Mouse (Mus musculus) embryonic stem cell, embryonic (primary cell): ENCODE results near the gene N4bp1.

Experiments
- CTCF ChIA-PET, 4 experiments: fragments of 300-600 bp in 2 of 4; fragments of 350-600 bp in 2 of 4; sonication (Branson Sonifier 250); formaldehyde crosslinking; loops; one replicate each; lab custom pipeline; 2022; ENCODE audit warnings: inconsistent platforms in 2 of 4; lab: Charles Lee
- POLR2A ChIA-PET, 4 experiments: fragments of 300-600 bp in 2 of 4; fragments of 350-600 bp in 2 of 4; sonication (Branson Sonifier 250); formaldehyde crosslinking; loops; one replicate each; lab custom pipeline; 2022; ENCODE audit warnings: antibody characterized with exemption in 4 of 4, inconsistent platforms in 1 of 4; lab: Charles Lee

The N4bp1 gene

GRCm38 (mm10) chr8:86908536-86908935 lies 23.5 kb upstream of the N4bp1 start:
- CTCF ChIA-PET: interaction anchor here (0.5 to 2.6 kb wide), 59 partner anchors 11 to 1872 kb away, joined by 3 to 42 read pairs (median 3); partner anchors contain the start of genes Neto2 (in 2 of the 4), Gm10638 (in 1 of the 4), Siah1a (in 1 of the 4) and Tnpo2 (in 1 of the 4)
- POLR2A ChIA-PET: interaction anchor here (0.5 to 1.5 kb wide), 13 partner anchors 19 to 1208 kb away, joined by 3 to 5 read pairs (median 3); partner anchors contain the start of gene N4bp1 (in 1 of the 4)

- CTCF ChIA-PET: interaction anchor here (0.6 to 4.4 kb wide), 14 partner anchors 11 to 843 kb away, joined by 3 to 28 read pairs (median 4); no protein-coding TSS in a partner anchor
- POLR2A ChIA-PET: interaction anchor here (0.5 to 10.8 kb wide), 30 partner anchors 8 to 319 kb away, joined by 3 to 92 read pairs (median 4); partner anchors contain the start of genes Gm10638 (in 2 of the 4), Siah1a (in 2 of the 4) and N4bp1 (in 1 of the 4)
These were observed 19.9 kb upstream of the N4bp1 start for GRCm38 (mm10) chr8:86904911-86905310.

DNA sequence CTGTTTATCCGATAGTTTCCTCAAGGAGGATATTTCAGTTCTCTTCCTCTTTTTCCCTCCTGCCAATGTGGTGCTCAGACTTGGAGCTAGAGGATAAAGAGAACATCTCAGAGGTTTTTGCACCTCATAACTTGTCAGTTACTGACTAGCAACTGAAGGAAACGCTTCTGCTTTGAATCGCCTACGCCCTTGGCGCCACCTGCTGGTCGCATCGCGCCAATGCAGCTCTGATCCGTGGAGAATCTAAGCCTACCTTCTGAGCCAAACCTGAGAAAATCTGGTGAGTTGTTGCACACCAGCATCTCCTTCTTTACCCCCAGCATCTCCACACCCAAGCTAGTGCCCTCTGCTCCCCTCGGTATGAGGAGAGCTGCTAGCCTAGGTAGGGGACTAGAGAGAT lies 18.0 kb upstream of the N4bp1 start:
- CTCF ChIA-PET: interaction anchor here (0.5 to 4.4 kb wide), 22 partner anchors 22 to 1204 kb away, joined by 3 to 28 read pairs (median 3); partner anchors contain the start of genes Gm10638 (in 1 of the 4) and Siah1a (in 1 of the 4)
- POLR2A ChIA-PET: interaction anchor here (0.6 to 10.8 kb wide), 29 partner anchors 9 to 314 kb away, joined by 3 to 92 read pairs (median 4); partner anchors contain the start of genes Gm10638 (in 1 of the 4), N4bp1 (in 1 of the 4) and Siah1a (in 1 of the 4)

GRCm38 (mm10) chr8:86902656-86903055 lies 17.6 kb upstream of the N4bp1 start:
- ChIA-PET POLR2A (interaction anchor here (0.6 to 10.8 kb wide), 33 partner anchors 9 to 586 kb away, joined by 3 to 92 read pairs (median 4); partner anchors contain the start of genes Gm10638 (in 1 of the 4), N4bp1 (in 1 of the 4) and Siah1a (in 1 of the 4)), CTCF (interaction anchor here (0.5 to 4.4 kb wide), 28 partner anchors 16 to 1881 kb away, joined by 3 to 28 read pairs (median 3); partner anchors contain the start of genes Gm10638 (in 1 of the 4) and Siah1a (in 1 of the 4))

- ChIA-PET POLR2A (interaction anchor here (0.6 to 10.8 kb wide), 31 partner anchors 8 to 1403 kb away, joined by 3 to 92 read pairs (median 4); partner anchors contain the start of genes Gm10638 (in 2 of the 4), Siah1a (in 2 of the 4) and N4bp1 (in 1 of the 4)), CTCF (interaction anchor here (0.6 to 4.4 kb wide), 17 partner anchors 15 to 1882 kb away, joined by 3 to 28 read pairs (median 4); partner anchors contain the start of genes Gm10638 (in 1 of the 4) and Siah1a (in 1 of the 4))
These were observed 16.9 kb upstream of the N4bp1 start for GRCm38 (mm10) chr8:86901972-86902371.

DNA sequence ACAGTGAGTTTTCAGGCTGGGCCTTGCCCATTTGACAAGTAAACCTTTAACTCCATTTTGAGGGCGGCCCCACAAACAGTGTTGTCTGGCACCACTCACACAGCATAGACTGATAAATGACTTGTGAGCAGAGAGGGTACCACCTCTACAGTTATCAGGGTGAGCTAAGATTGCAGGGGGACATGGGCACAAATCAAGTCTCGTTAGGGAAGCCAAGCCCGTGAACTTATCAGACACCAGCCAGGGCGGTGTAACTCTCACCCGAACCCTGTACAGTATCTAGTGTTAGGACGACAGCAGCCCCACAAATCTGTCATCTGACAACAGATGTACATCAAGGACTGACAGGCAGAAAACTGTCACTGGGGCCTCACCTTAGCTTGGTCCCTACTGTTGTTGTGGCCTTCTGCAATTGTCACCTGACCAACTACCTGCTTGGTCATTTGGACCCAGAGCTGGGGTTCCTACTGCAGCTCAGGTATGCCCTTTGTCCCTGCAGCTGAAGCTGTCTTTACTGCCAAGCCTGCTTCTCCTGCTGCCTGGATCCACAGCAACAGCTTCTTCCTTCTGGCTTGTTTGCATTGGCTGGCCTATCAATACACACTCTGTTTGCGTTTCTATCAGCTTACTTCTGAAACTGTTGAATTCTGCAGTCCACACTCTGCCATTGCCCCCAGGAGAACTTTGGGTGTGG lies 12.8 kb upstream of the N4bp1 start:
- POLR2A ChIA-PET: interaction anchor here in 3 of 4 experiments (0.5 to 10.8 kb wide), 8 partner anchors 9 to 1293 kb away, joined by 3 to 92 read pairs (median 4); partner anchors contain the start of genes Gm10638 (in 1 of the 3), N4bp1 (in 1 of the 3) and Siah1a (in 1 of the 3)
- CTCF ChIA-PET: interaction anchor here (0.5 to 1.0 kb wide), 5 partner anchors 9 to 1815 kb away, joined by 3 to 6 read pairs (median 3); partner anchors contain the start of gene Man2b1 (in 1 of the 4)

DNA sequence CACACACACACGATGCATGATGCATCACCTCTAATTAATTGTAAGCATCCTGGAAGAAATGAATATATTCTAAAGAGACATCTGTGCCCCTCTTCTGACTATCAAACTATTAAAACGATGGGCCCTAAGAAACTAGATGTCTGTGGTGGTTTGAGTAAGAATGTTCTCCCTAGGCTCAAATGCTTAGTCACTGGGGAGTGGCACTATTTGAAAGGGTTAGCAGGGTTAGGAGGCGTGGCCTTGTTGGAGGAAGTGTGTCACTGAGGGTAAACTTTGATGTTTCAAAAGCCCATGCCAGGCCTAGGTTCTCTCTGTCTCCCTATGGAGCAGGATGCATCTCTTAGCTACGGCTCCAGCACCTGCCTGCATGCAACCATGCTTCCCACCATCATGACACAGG lies 10.3 kb upstream of the N4bp1 start:
- ChIA-PET CTCF (no interaction called here), POLR2A (interaction anchor here (0.6 to 10.8 kb wide), 17 partner anchors 8 to 778 kb away, joined by 3 to 92 read pairs (median 5); partner anchors contain the start of gene N4bp1 (in 2 of the 4))

DNA sequence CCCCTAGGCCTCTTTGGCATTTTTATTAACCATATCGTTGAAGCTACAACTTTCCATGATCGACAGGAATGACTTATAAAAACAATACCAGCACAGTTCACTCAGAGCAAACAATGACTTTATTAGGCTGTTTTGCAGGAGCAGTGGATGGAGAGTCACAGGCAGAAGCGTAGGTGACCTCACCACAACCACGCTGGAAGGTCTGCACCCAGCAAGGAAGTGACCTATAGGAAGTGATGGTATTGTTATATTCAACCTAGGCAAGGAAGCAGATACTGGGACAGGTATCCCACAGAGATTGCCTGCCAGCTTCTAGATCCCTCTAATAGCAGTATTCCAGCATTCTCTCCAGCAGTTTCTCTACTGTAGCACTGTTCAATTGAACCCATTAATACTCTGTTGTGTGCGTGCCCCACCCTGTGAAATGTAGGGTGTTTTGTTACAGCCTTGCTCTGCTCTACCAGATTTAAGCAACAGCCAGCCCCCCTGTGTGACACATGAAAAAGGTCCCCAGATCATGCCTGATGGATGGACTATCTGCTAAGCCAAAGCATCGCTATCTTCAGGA lies 9.2 kb upstream of the N4bp1 start:
- ChIA-PET POLR2A (interaction anchor here in 2 of 4 experiments (0.5 to 3.1 kb wide), 11 partner anchors 8 to 1393 kb away, joined by 3 to 13 read pairs (median 4); partner anchors contain the start of gene N4bp1 (in 1 of the 2)), CTCF (interaction anchor here in 1 of 4 experiments (0.5 kb wide), 1 partner anchor 11 kb away, joined by 3 read pairs; no protein-coding TSS in a partner anchor)

DNA sequence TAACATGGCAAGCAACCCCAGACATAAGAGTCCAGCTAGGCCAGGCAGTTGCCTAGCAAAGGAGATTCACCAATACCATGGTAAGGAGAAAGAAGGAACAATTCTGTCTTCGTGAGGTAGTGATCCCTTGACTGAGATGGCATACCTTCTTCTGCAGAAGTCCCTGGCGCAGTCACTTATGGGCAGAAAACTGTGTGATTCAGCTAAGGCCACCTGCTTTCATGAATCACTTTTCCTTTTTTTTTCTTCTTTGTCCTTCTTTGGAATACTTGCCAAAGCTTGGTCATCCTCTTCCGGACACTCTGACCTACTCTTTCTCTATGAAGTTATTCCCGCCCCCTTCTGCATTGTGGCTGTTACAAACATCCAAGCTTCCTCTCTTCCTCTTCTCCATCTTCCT lies 8.5 kb upstream of the N4bp1 start:
- ChIA-PET CTCF (interaction anchor here in 2 of 4 experiments (0.5 to 0.7 kb wide), 3 partner anchors 11 to 74 kb away, joined by 3 to 7 read pairs (median 4); no protein-coding TSS in a partner anchor), POLR2A (interaction anchor here in 3 of 4 experiments (0.6 to 3.1 kb wide), 12 partner anchors 8 to 690 kb away, joined by 3 to 13 read pairs (median 4); partner anchors contain the start of gene N4bp1 (in 1 of the 3))

- POLR2A ChIA-PET: interaction anchor here in 3 of 4 experiments (0.5 to 1.7 kb wide), 6 partner anchors 8 to 13 kb away, joined by 3 to 8 read pairs (median 6); no protein-coding TSS in a partner anchor
- CTCF ChIA-PET: interaction anchor here in 1 of 4 experiments (0.5 kb wide), 1 partner anchor 271 kb away, joined by 7 read pairs; no protein-coding TSS in a partner anchor
These were observed 6.5 kb upstream of the N4bp1 start for GRCm38 (mm10) chr8:86891533-86891932.

DNA sequence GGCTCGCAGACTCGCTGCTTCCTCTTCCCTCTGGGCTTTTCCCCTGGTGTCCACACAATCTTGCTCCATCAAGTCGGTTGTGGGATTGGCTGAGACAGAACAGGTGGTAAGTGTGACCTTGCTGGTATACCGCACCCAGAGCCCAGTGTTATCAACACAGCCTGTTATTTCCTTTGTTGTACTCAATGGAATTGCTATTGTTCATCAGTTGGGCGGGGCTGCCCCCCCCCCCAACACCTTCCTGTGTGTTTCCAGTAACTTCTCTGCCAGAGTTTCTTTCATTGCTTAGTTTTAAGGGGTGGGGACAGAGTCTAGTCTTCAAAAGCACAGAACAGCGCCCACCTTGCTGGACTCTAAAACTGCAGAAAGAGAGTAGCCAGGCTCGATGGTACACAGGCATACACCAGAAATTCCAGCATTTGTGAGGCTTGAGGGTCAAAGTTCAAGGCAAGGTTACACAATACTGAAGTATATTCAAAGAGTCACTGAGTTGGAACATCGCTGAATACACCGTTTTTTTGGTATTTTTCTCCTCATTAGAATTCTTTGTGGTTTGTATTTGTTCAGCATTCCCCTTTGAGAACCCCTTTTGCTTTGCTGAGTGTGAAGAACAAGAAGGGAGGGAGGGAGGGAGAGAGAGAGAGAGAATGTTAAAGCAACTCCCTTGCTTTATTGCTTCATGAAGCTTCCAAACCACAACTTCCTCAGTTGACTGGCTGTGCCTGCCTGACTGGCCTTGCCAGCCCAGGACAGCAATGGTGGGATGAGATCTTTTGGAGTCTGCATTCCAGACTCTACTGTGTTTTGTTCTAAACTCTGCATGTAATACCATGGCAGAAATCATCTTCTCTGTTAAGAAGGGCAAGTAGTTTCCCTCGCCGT lies 3.2 kb upstream of the N4bp1 start:
- ChIA-PET CTCF (interaction anchor here in 2 of 4 experiments (0.5 to 0.8 kb wide), 3 partner anchors 10 to 369 kb away, joined by 3 read pairs; no protein-coding TSS in a partner anchor), POLR2A (interaction anchor here (0.6 to 5.9 kb wide), 26 partner anchors 8 to 1444 kb away, joined by 3 to 92 read pairs (median 4); partner anchors contain the start of genes Gm10638 (in 1 of the 4) and Siah1a (in 1 of the 4))

DNA sequence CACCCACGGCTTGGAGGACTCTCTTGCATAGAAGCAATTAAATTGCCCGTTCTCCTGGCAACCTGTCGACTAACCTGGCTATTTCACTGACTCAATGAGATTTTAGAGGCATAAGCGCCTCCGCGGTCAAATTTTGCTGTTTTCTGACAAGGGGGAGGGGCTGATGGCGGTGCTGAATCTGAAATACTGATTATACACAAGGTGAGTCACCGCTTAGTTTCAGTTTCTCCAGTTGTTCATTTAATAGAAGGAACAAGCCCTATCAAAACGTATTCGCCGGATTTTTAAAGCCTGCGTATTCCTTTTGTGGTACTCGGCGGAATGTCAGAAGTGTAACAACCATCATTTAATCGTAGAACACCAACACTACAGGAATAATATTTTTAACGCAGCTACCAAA lies 991 bp downstream of the N4bp1 start:
- ChIA-PET CTCF (interaction anchor here in 2 of 4 experiments (0.5 to 1.5 kb wide), 2 partner anchors 24 to 25 kb away, joined by 3 read pairs; no protein-coding TSS in a partner anchor), POLR2A (interaction anchor here (0.6 to 5.4 kb wide), 22 partner anchors 9 to 1411 kb away, joined by 3 to 38 read pairs (median 6); no protein-coding TSS in a partner anchor)

GRCm38 (mm10) chr8:86882568-86883478 lies 2.2 kb downstream of the N4bp1 start:
- ChIA-PET CTCF (interaction anchor here in 2 of 4 experiments (0.7 to 1.5 kb wide), 3 partner anchors 12 to 137 kb away, joined by 3 to 4 read pairs (median 3); partner anchors contain the start of gene Gm10638 (in 1 of the 2)), POLR2A (interaction anchor here (0.6 to 5.4 kb wide), 41 partner anchors 9 to 1866 kb away, joined by 3 to 38 read pairs (median 4); partner anchors contain the start of genes Gm10638 (in 2 of the 4) and Siah1a (in 2 of the 4))

GRCm38 (mm10) chr8:86881951-86882350 lies 3.1 kb downstream of the N4bp1 start:
- ChIA-PET CTCF (no interaction called here), POLR2A (interaction anchor here in 3 of 4 experiments (0.7 to 5.4 kb wide), 22 partner anchors 9 to 137 kb away, joined by 3 to 38 read pairs (median 4); partner anchors contain the start of genes Gm10638 (in 2 of the 3) and Siah1a (in 2 of the 3))
